Mouse (Mus musculus): Measurements from ENCODE around the gene Fars2. TPM values are rescaled to one million over a fixed set of nuclear protein-coding genes. Genes with fewer than 3 reads are reported as not detected.
"Not testable (repeated sequence)": the region's sequence is repeated elsewhere in the genome, so short reads cannot be mapped to it uniquely, and the experiment has no call there.

Gene Fars2
- polyA plus RNA-seq, 1 experiment from 2014 or later = 68.1 TPM

- H3K4me3 ChIP-seq (ENCODE audit: control insufficient read depth in 1 of 2, insufficient read depth in 1 of 2, low read depth in 1 of 2, low read length in 2 of 2); H3K9me3 ChIP-seq (ENCODE audit: control insufficient read depth, low read length); H3K4me1 ChIP-seq (ENCODE audit: control insufficient read depth in 2 of 2, insufficient read depth in 2 of 2, low read length in 2 of 2); H3K36me3 ChIP-seq (ENCODE audit: control insufficient read depth, insufficient read depth, low read length); ATAC-seq (ENCODE audit: insufficient number of reproducible peaks, insufficient read depth, low FRiP score, low read depth); H3K9ac ChIP-seq (ENCODE audit: low read length); H3K4me2 ChIP-seq (ENCODE audit: low read length); H3K27me3 ChIP-seq (ENCODE audit: control insufficient read depth, insufficient read depth, low read length); H3K27ac ChIP-seq (replicated peaks in 1 of 2; ENCODE audit: control insufficient read depth in 1 of 2, insufficient read depth in 1 of 2, low read depth in 2 of 2, low read length in 2 of 2): not testable (repeated sequence)
- WGBS = 32% methylated on average over 2 of the region's 2 CpGs
Measured at GRCm38 (mm10) chr13:36172981-36173380, 55.8 kb downstream of the Fars2 start.

GRCm38 (mm10) chr13:36174101-36174500, 56.9 kb downstream of the Fars2 start:
- no peak for ATAC-seq (ENCODE audit: insufficient number of reproducible peaks, insufficient read depth, low FRiP score, low read depth)
- Histone ChIP-seq H3K4me3 (ENCODE audit: control insufficient read depth in 1 of 2, insufficient read depth in 1 of 2, low read depth in 1 of 2, low read length in 2 of 2) (no peak overlapping the region), H3K27me3 (ENCODE audit: control insufficient read depth, insufficient read depth, low read length) (no peaks in the 10 kb centered on the region), H3K4me1 (ENCODE audit: control insufficient read depth in 2 of 2, insufficient read depth in 2 of 2, low read length in 2 of 2) (no peaks in the 10 kb centered on the region; a peak in 1 of 4 replicates), H3K4me2 (ENCODE audit: low read length) (no peak overlapping the region), H3K9me3 (ENCODE audit: control insufficient read depth, low read length) (no peaks in the 10 kb centered on the region), H3K36me3 (ENCODE audit: control insufficient read depth, insufficient read depth, low read length) (no peaks in the 10 kb centered on the region), H3K9ac (ENCODE audit: low read length) (no peak overlapping the region), H3K27ac (replicated peaks in 1 of 2; ENCODE audit: control insufficient read depth in 1 of 2, insufficient read depth in 1 of 2, low read depth in 2 of 2, low read length in 2 of 2) (no peak overlapping the region)
- 95% methylated on average over 5 of the region's 5 CpGs for WGBS

- 93% methylated on average over 4 of the region's 4 CpGs for WGBS
- Histone ChIP-seq H3K9ac (ENCODE audit: low read length) (no peak overlapping the region), H3K27ac (replicated peaks in 1 of 2; ENCODE audit: control insufficient read depth in 1 of 2, insufficient read depth in 1 of 2, low read depth in 2 of 2, low read length in 2 of 2) (no peak overlapping the region), H3K4me1 (ENCODE audit: control insufficient read depth in 2 of 2, insufficient read depth in 2 of 2, low read length in 2 of 2) (no peaks in the 10 kb centered on the region; a peak in 1 of 4 replicates), H3K27me3 (ENCODE audit: control insufficient read depth, insufficient read depth, low read length) (no peaks in the 10 kb centered on the region), H3K9me3 (ENCODE audit: control insufficient read depth, low read length) (no peaks in the 10 kb centered on the region), H3K4me2 (ENCODE audit: low read length) (no peak overlapping the region), H3K4me3 (ENCODE audit: control insufficient read depth in 1 of 2, insufficient read depth in 1 of 2, low read depth in 1 of 2, low read length in 2 of 2) (no peak overlapping the region), H3K36me3 (ENCODE audit: control insufficient read depth, insufficient read depth, low read length) (no peaks in the 10 kb centered on the region)
- ATAC-seq (ENCODE audit: insufficient number of reproducible peaks, insufficient read depth, low FRiP score, low read depth) = no peak
Measured at GRCm38 (mm10) chr13:36174772-36175171, 57.6 kb downstream of the Fars2 start.

GRCm38 (mm10) chr13:36181231-36181630, 64.0 kb downstream of the Fars2 start:
- no peak for ATAC-seq (ENCODE audit: insufficient number of reproducible peaks, insufficient read depth, low FRiP score, low read depth)
- Histone ChIP-seq H3K4me3 (ENCODE audit: control insufficient read depth in 1 of 2, insufficient read depth in 1 of 2, low read depth in 1 of 2, low read length in 2 of 2) (no peak overlapping the region), H3K36me3 (ENCODE audit: control insufficient read depth, insufficient read depth, low read length) (no peaks in the 10 kb centered on the region), H3K4me1 (ENCODE audit: control insufficient read depth in 2 of 2, insufficient read depth in 2 of 2, low read length in 2 of 2) (no peaks in the 10 kb centered on the region), H3K9me3 (ENCODE audit: control insufficient read depth, low read length) (no peaks in the 10 kb centered on the region), H3K9ac (ENCODE audit: low read length) (no peak overlapping the region), H3K27ac (replicated peaks in 1 of 2; ENCODE audit: control insufficient read depth in 1 of 2, insufficient read depth in 1 of 2, low read depth in 2 of 2, low read length in 2 of 2) (no peak overlapping the region), H3K4me2 (ENCODE audit: low read length) (no peak overlapping the region), H3K27me3 (ENCODE audit: control insufficient read depth, insufficient read depth, low read length) (no peaks in the 10 kb centered on the region)
- 90% methylated on average over 2 of the region's 2 CpGs for WGBS

- ATAC-seq (ENCODE audit: insufficient number of reproducible peaks, insufficient read depth, low FRiP score, low read depth) = no peak
- H3K36me3 ChIP-seq (ENCODE audit: control insufficient read depth, insufficient read depth, low read length) = no peaks in the 10 kb centered on the region
Measured at GRCm38 (mm10) chr13:36190577-36190976, 73.4 kb downstream of the Fars2 start.

GRCm38 (mm10) chr13:36193484-36194113, 76.4 kb downstream of the Fars2 start:
- H3K36me3 ChIP-seq (ENCODE audit: control insufficient read depth, insufficient read depth, low read length) = no peaks in the 10 kb centered on the region
- no peak overlapping the region for H3K4me3 ChIP-seq (ENCODE audit: control insufficient read depth in 1 of 2, insufficient read depth in 1 of 2, low read depth in 1 of 2, low read length in 2 of 2)
- no peaks in the 10 kb centered on the region for H3K27me3 ChIP-seq (ENCODE audit: control insufficient read depth, insufficient read depth, low read length)
- H3K9ac ChIP-seq (ENCODE audit: low read length) = no peak overlapping the region
- no peak for ATAC-seq (ENCODE audit: insufficient number of reproducible peaks, insufficient read depth, low FRiP score, low read depth)
- no peaks in the 10 kb centered on the region for H3K4me1 ChIP-seq (ENCODE audit: control insufficient read depth in 2 of 2, insufficient read depth in 2 of 2, low read length in 2 of 2)
- WGBS = 82% methylated on average over 5 of the region's 5 CpGs
- no peaks in the 10 kb centered on the region for H3K9me3 ChIP-seq (ENCODE audit: control insufficient read depth, low read length)
- H3K4me2 ChIP-seq (ENCODE audit: low read length) = no peak overlapping the region
- no peak overlapping the region for H3K27ac ChIP-seq (replicated peaks in 1 of 2; ENCODE audit: control insufficient read depth in 1 of 2, insufficient read depth in 1 of 2, low read depth in 2 of 2, low read length in 2 of 2)

More at GRCm38 (mm10) chr13:36190577-36190976, 73.4 kb downstream of the Fars2 start:
- Histone ChIP-seq H3K27me3 (ENCODE audit: control insufficient read depth, insufficient read depth, low read length) (no peaks in the 10 kb centered on the region), H3K4me1 (ENCODE audit: control insufficient read depth in 2 of 2, insufficient read depth in 2 of 2, low read length in 2 of 2) (no peaks in the 10 kb centered on the region), H3K4me3 (ENCODE audit: control insufficient read depth in 1 of 2, insufficient read depth in 1 of 2, low read depth in 1 of 2, low read length in 2 of 2) (no peak overlapping the region), H3K9ac (ENCODE audit: low read length) (no peak overlapping the region), H3K9me3 (ENCODE audit: control insufficient read depth, low read length) (no peaks in the 10 kb centered on the region), H3K4me2 (ENCODE audit: low read length) (no peak overlapping the region), H3K27ac (replicated peaks in 1 of 2; ENCODE audit: control insufficient read depth in 1 of 2, insufficient read depth in 1 of 2, low read depth in 2 of 2, low read length in 2 of 2) (no peak overlapping the region)
- 70% methylated on average over 2 of the region's 2 CpGs for WGBS

GRCm38 (mm10) chr13:36199288-36199687, 82.1 kb downstream of the Fars2 start:
- Histone ChIP-seq H3K9me3 (ENCODE audit: control insufficient read depth, low read length) (no peaks in the 10 kb centered on the region), H3K27me3 (ENCODE audit: control insufficient read depth, insufficient read depth, low read length) (no peaks in the 10 kb centered on the region), H3K27ac (replicated peaks in 1 of 2; ENCODE audit: control insufficient read depth in 1 of 2, insufficient read depth in 1 of 2, low read depth in 2 of 2, low read length in 2 of 2) (no peak overlapping the region), H3K4me2 (ENCODE audit: low read length) (no peak overlapping the region), H3K9ac (ENCODE audit: low read length) (no peak overlapping the region), H3K36me3 (ENCODE audit: control insufficient read depth, insufficient read depth, low read length) (no peaks in the 10 kb centered on the region), H3K4me3 (ENCODE audit: control insufficient read depth in 1 of 2, insufficient read depth in 1 of 2, low read depth in 1 of 2, low read length in 2 of 2) (no peak overlapping the region), H3K4me1 (ENCODE audit: control insufficient read depth in 2 of 2, insufficient read depth in 2 of 2, low read length in 2 of 2) (no peaks in the 10 kb centered on the region)
- no peak for ATAC-seq (ENCODE audit: insufficient number of reproducible peaks, insufficient read depth, low FRiP score, low read depth)
- 80% methylated on average over 1 of the region's 1 CpGs for WGBS

GRCm38 (mm10) chr13:36200453-36200852, 83.2 kb downstream of the Fars2 start:
- no peak overlapping the region for H3K27ac ChIP-seq (replicated peaks in 1 of 2; ENCODE audit: control insufficient read depth in 1 of 2, insufficient read depth in 1 of 2, low read depth in 2 of 2, low read length in 2 of 2)
- no peak overlapping the region for H3K9ac ChIP-seq (ENCODE audit: low read length)
- 75% methylated on average over 4 of the region's 4 CpGs for WGBS
- no peaks in the 10 kb centered on the region for H3K27me3 ChIP-seq (ENCODE audit: control insufficient read depth, insufficient read depth, low read length)
- H3K4me1 ChIP-seq (ENCODE audit: control insufficient read depth in 2 of 2, insufficient read depth in 2 of 2, low read length in 2 of 2) = no peaks in the 10 kb centered on the region
- H3K4me3 ChIP-seq (ENCODE audit: control insufficient read depth in 1 of 2, insufficient read depth in 1 of 2, low read depth in 1 of 2, low read length in 2 of 2) = no peak overlapping the region
- H3K4me2 ChIP-seq (ENCODE audit: low read length) = no peak overlapping the region
- ATAC-seq (ENCODE audit: insufficient number of reproducible peaks, insufficient read depth, low FRiP score, low read depth) = no peak
- no peaks in the 10 kb centered on the region for H3K9me3 ChIP-seq (ENCODE audit: control insufficient read depth, low read length)
- 0 out of 2 replicates have a peak, but pooled peaks cover 4% of the 10 kb centered on the region for H3K36me3 ChIP-seq (ENCODE audit: control insufficient read depth, insufficient read depth, low read length)
